Mouse (Mus musculus): ENCODE data around the gene Nek4.

- peak; percentile 69; the same call in 1 of the 2 replicates for TF ChIP-seq POLR2A (IDR thresholded peaks at IDR 0.05; ENCODE audit: borderline replicate concordance, insufficient read depth, low read length)
- no peak for TF ChIP-seq CTCF (IDR thresholded peaks at IDR 0.05; ENCODE audit: borderline replicate concordance, insufficient read depth, low read depth, low read length)
Observed at GRCm38 (mm10) chr14:30951154-30951825, at the start of gene Nek4.

All from cerebellum, adult 2 months (tissue).